Mouse (Mus musculus) midbrain, embryonic 14.5 days (tissue): ENCODE results near the gene Nup43. TPM values are rescaled to one million over a fixed set of nuclear protein-coding genes. Genes with fewer than 3 reads are reported as not detected.
"Not testable (repeated sequence)": the region's sequence is repeated elsewhere in the genome, so short reads cannot be mapped to it uniquely, and the experiment has no call there.

Source experiments
- ATAC-seq: fragments of 200-750 bp; cut with Nextera tagmentation; 2 replicates; pipeline ENCODE4 v1.8.0; 2017; ENCODE audit warnings: moderate number of reproducible peaks, moderate library complexity; ENCODE audit not compliant: low FRiP score, low TSS enrichment
- DNase-seq: peaks from one replicate; pipeline ENCODE4 v3.0.0-alpha.2; 2015
- H3K27ac ChIP-seq: fragments of 300-500 bp; sonication (generic); replicated peaks from 2 replicates; pipeline ENCODE4 v1.5.1; 2014; ENCODE audit warnings: mild to moderate bottlenecking, low read depth, low read length, moderate library complexity
- H3K27me3 ChIP-seq: fragments of 300-500 bp; sonication (generic); 2 replicates; pipeline ENCODE4 v1.6.1; 2014; ENCODE audit warnings: low read length, control low read depth, mixed read lengths; ENCODE audit not compliant: control insufficient read depth, insufficient read depth
- H3K36me3 ChIP-seq: fragments of 300-500 bp; sonication (generic); 2 replicates; pipeline ENCODE4 v1.6.1; 2014; ENCODE audit warnings: low read length, control low read depth; ENCODE audit not compliant: control insufficient read depth, insufficient read depth
- H3K4me1 ChIP-seq: fragments of 300-500 bp; sonication (generic); 2 replicates; pipeline ENCODE4 v1.6.1; 2014; ENCODE audit warnings: mild to moderate bottlenecking, antibody characterized with exemption, low read length, control low read depth; ENCODE audit not compliant: control insufficient read depth, insufficient read depth
- H3K4me2 ChIP-seq: fragments of 300-500 bp; sonication (generic); 2 replicates; pipeline ENCODE4 v1.6.1; 2014; ENCODE audit warnings: mild to moderate bottlenecking, low read length, moderate library complexity
- H3K4me3 ChIP-seq: fragments of 300-500 bp; sonication (generic); replicated peaks from 2 replicates; pipeline ENCODE4 v1.5.1; 2014; ENCODE audit warnings: low read depth, low read length
- H3K9ac ChIP-seq: fragments of 300-500 bp; sonication (generic); replicated peaks from 2 replicates; pipeline ENCODE4 v1.6.1; 2014; ENCODE audit warnings: mild to moderate bottlenecking, low read length, moderate library complexity
- H3K9me3 ChIP-seq: fragments of 300-500 bp; sonication (generic); 2 replicates; pipeline ENCODE4 v1.6.1; 2016; ENCODE audit warnings: low read length, control low read depth, mixed read lengths; ENCODE audit not compliant: control insufficient read depth
- WGBS: fragments of 180-500 bp; shearing (Covaris S2); extraction: QIAGEN DNeasy Blood & Tissue Kit; methylation state at CpG from one replicate; pipeline ENCODE4 v1.1.7; 2014; 5-methylcytosine and 5-hydroxymethylcytosine counted together
- polyA plus RNA-seq: library from polyadenylated mRNA; unstranded; fragments of >200 nt; fragmentation: Nextera tagmentation; extraction: Ambion mirVana; gene quantifications from 2 replicates; pipeline ENCODE4 v1.2.1, GENCODE M21; 2014

Gene Nup43
- polyA plus RNA-seq, result 33.0 and 36.0 TPM in 2 replicates

GRCm38 (mm10) chr10:7667342-7667802, at the start of gene Nup43:
Gene Nup43 (plus strand): TSS chr10:7667503.
- Histone ChIP-seq H3K4me3 (peak within 1 kb of the TSS; percentile 73), H3K9ac (peak within 1 kb of the TSS; percentile 67), H3K9me3 (no peaks in the 10 kb centered on the region), H3K36me3 (peaks cover 19% of the 10 kb centered on the region), H3K4me2 (peak within 1 kb of the TSS; percentile 86), H3K4me1 (peaks cover 15% of the 10 kb centered on the region; the same call in 1 of the 2 replicates), H3K27ac (peak within 1 kb of the TSS; percentile 61), H3K27me3 (no peaks in the 10 kb centered on the region)
- under 1% methylated on average over 24 of the region's 24 CpGs for WGBS
- ATAC-seq (peak; percentile 90), DNase-seq (peak; percentile 97)

GRCm38 (mm10) chr10:7617556-7617955, 49.7 kb upstream of the Nup43 start:
- 23% methylated on average over 3 of the region's 3 CpGs for WGBS
- not testable (repeated sequence) for H3K4me3 ChIP-seq, ATAC-seq

GRCm38 (mm10) chr10:7619821-7620241, 47.5 kb upstream of the Nup43 start:
- Histone ChIP-seq H3K27me3 (no peaks in the 10 kb centered on the region), H3K36me3 (peaks cover 15% of the 10 kb centered on the region), H3K4me2 (no peak overlapping the region), H3K4me3 (no peak overlapping the region), H3K4me1 (no peaks in the 10 kb centered on the region), H3K27ac (no peak overlapping the region), H3K9me3 (peaks cover 2% of the 10 kb centered on the region; the same call in 1 of the 2 replicates), H3K9ac (no peak overlapping the region)
- DNase-seq, result no peak
- peak; percentile 48 for ATAC-seq
- 77% methylated on average over 5 of the region's 5 CpGs for WGBS

More at GRCm38 (mm10) chr10:7617556-7617955, 49.7 kb upstream of the Nup43 start:
- H3K9me3 ChIP-seq, H3K9ac ChIP-seq, H3K27me3 ChIP-seq, H3K36me3 ChIP-seq, H3K27ac ChIP-seq, H3K4me1 ChIP-seq, H3K4me2 ChIP-seq, DNase-seq: not testable (repeated sequence)

- Histone ChIP-seq H3K4me2 (no peak overlapping the region), H3K27me3 (no peaks in the 10 kb centered on the region), H3K4me1 (no peaks in the 10 kb centered on the region), H3K27ac (no peak overlapping the region), H3K9me3 (no peaks in the 10 kb centered on the region), H3K36me3 (peaks cover 15% of the 10 kb centered on the region), H3K4me3 (no peak overlapping the region), H3K9ac (no peak overlapping the region)
- no peak for ATAC-seq
- DNase-seq, result no peak
- WGBS, result 62% methylated on average over 5 of the region's 5 CpGs
These were observed 46.6 kb upstream of the Nup43 start for GRCm38 (mm10) chr10:7620723-7621122.

- ATAC-seq, result no peak
- H3K9ac ChIP-seq, result no peak overlapping the region
- no peak for DNase-seq
- H3K27me3 ChIP-seq, result no peaks in the 10 kb centered on the region
- 90% methylated on average over 3 of the region's 3 CpGs for WGBS
- no peak overlapping the region for H3K4me2 ChIP-seq
- H3K9me3 ChIP-seq, result no peaks in the 10 kb centered on the region
- H3K4me3 ChIP-seq, result no peak overlapping the region
- no peak overlapping the region for H3K27ac ChIP-seq
- H3K4me1 ChIP-seq, result no peaks in the 10 kb centered on the region
- peaks cover 27% of the 10 kb centered on the region for H3K36me3 ChIP-seq
These were observed 44.9 kb upstream of the Nup43 start for GRCm38 (mm10) chr10:7622378-7622777.

- H3K36me3 ChIP-seq, result peaks cover 42% of the 10 kb centered on the region
These were observed 43.3 kb upstream of the Nup43 start for GRCm38 (mm10) chr10:7623861-7624518.

GRCm38 (mm10) chr10:7629092-7629491, 38.2 kb upstream of the Nup43 start:
- Histone ChIP-seq H3K27me3 (no peaks in the 10 kb centered on the region), H3K9me3 (no peaks in the 10 kb centered on the region), H3K4me1 (no peaks in the 10 kb centered on the region), H3K4me3 (no peak overlapping the region), H3K4me2 (no peak overlapping the region), H3K36me3 (peaks cover 56% of the 10 kb centered on the region), H3K9ac (no peak overlapping the region), H3K27ac (no peak overlapping the region)
- DNase-seq (no peak), ATAC-seq (no peak)
- WGBS, result 94% methylated on average over 4 of the region's 4 CpGs

More at GRCm38 (mm10) chr10:7623861-7624518, 43.3 kb upstream of the Nup43 start:
- no peak overlapping the region for H3K27ac ChIP-seq
- H3K27me3 ChIP-seq, result no peaks in the 10 kb centered on the region
- H3K9ac ChIP-seq, result no peak overlapping the region
- ATAC-seq (no peak), DNase-seq (no peak)
- no peak overlapping the region for H3K4me2 ChIP-seq
- WGBS, result 93% methylated on average over 3 of the region's 3 CpGs
- H3K9me3 ChIP-seq, result no peaks in the 10 kb centered on the region
- H3K4me3 ChIP-seq, result no peak overlapping the region
- no peaks in the 10 kb centered on the region for H3K4me1 ChIP-seq

GRCm38 (mm10) chr10:7630286-7630685, 37.0 kb upstream of the Nup43 start:
- H3K27me3 ChIP-seq, result no peaks in the 10 kb centered on the region
- H3K4me1 ChIP-seq, result no peaks in the 10 kb centered on the region
- 96% methylated on average over 5 of the region's 5 CpGs for WGBS
- no peak overlapping the region for H3K4me2 ChIP-seq
- no peak overlapping the region for H3K4me3 ChIP-seq
- peaks cover 51% of the 10 kb centered on the region for H3K36me3 ChIP-seq
- no peak overlapping the region for H3K9ac ChIP-seq
- no peaks in the 10 kb centered on the region for H3K9me3 ChIP-seq
- H3K27ac ChIP-seq, result no peak overlapping the region
- ATAC-seq (no peak), DNase-seq (no peak)
